Mouse (Mus musculus): ENCODE data around the gene Oosp2.
A peak's percentile ranks its signal among the peaks of the same experiment; 100 is the strongest.

Gene Oosp2

GRCm38 (mm10) chr19:11602026-11602425 lies 58.3 kb downstream of the Oosp2 start:
- peak in 1 of 2 experiments; percentile 48 for DNase-seq

DNA sequence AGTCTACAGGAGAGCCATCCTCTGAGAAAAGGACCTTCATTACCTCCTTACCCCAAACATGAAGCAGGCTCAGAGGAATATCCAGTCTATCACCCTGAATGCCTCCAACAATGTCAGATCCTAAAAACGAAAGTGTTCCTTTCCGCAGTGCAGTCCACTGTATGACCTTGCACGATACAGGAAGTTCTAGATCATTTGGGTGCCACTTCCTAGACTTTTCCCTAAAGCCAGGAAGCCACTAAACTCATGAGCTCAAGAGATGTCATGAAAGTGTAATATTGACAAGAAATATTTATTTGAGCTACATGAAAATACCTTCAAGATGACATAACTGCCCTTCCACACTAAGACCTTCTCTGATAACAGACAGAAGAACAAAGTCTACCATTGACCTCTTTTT lies 59.0 kb downstream of the Oosp2 start:
- DNase-seq, result no peak

Data from thymus, adult 18-20 months (tissue).